Mouse (Mus musculus): Measurements from ENCODE around the gene Unc79. TPM values are rescaled to one million over a fixed set of nuclear protein-coding genes. Genes with fewer than 3 reads are reported as not detected.

Unc79 gene
- polyA plus RNA-seq, 1 experiment from 2014 or later, result 0.16 TPM

- no peaks in the 10 kb centered on the region for H3K36me3 ChIP-seq (ENCODE audit: control insufficient read depth, insufficient read depth, low read length)
- H3K9ac ChIP-seq (ENCODE audit: low read depth, low read length), result no peak overlapping the region
- H3K4me3 ChIP-seq (ENCODE audit: low read length), result no peak overlapping the region
- H3K4me1 ChIP-seq (ENCODE audit: control insufficient read depth, insufficient read depth, low read length), result no peaks in the 10 kb centered on the region
- H3K27ac ChIP-seq (ENCODE audit: low read depth, low read length), result no peak overlapping the region
- 68% methylated on average over 6 of the region's 6 CpGs for WGBS
- no peak for ATAC-seq (ENCODE audit: low FRiP score, low TSS enrichment)
- H3K27me3 ChIP-seq (ENCODE audit: control insufficient read depth, insufficient read depth, low read length), result no peaks in the 10 kb centered on the region
- H3K4me2 ChIP-seq (replicated peaks; ENCODE audit: low read depth, low read length), result no peak overlapping the region
- H3K9me3 ChIP-seq (ENCODE audit: control insufficient read depth, low read length), result no peaks in the 10 kb centered on the region
Observed at GRCm38 (mm10) chr12:103091831-103092230, 143.2 kb downstream of the Unc79 start.

GRCm38 (mm10) chr12:103095160-103095559, 146.5 kb downstream of the Unc79 start:
- Histone ChIP-seq H3K27me3 (ENCODE audit: control insufficient read depth, insufficient read depth, low read length) (no peaks in the 10 kb centered on the region), H3K36me3 (ENCODE audit: control insufficient read depth, insufficient read depth, low read length) (no peaks in the 10 kb centered on the region), H3K4me2 (replicated peaks; ENCODE audit: low read depth, low read length) (no peak overlapping the region), H3K9me3 (ENCODE audit: control insufficient read depth, low read length) (no peaks in the 10 kb centered on the region), H3K27ac (ENCODE audit: low read depth, low read length) (no peak overlapping the region), H3K4me1 (ENCODE audit: control insufficient read depth, insufficient read depth, low read length) (no peaks in the 10 kb centered on the region), H3K9ac (ENCODE audit: low read depth, low read length) (no peak overlapping the region), H3K4me3 (ENCODE audit: low read length) (no peak overlapping the region)
- no peak for ATAC-seq (ENCODE audit: low FRiP score, low TSS enrichment)
- WGBS, result 76% methylated on average over 5 of the region's 5 CpGs

- Histone ChIP-seq H3K27me3 (ENCODE audit: control insufficient read depth, insufficient read depth, low read length) (no peaks in the 10 kb centered on the region), H3K9me3 (ENCODE audit: control insufficient read depth, low read length) (no peaks in the 10 kb centered on the region), H3K4me1 (ENCODE audit: control insufficient read depth, insufficient read depth, low read length) (peaks cover 3% of the 10 kb centered on the region; the same call in 1 of the 2 replicates), H3K4me2 (replicated peaks; ENCODE audit: low read depth, low read length) (no peak overlapping the region), H3K27ac (ENCODE audit: low read depth, low read length) (no peak overlapping the region), H3K4me3 (ENCODE audit: low read length) (no peak overlapping the region), H3K9ac (ENCODE audit: low read depth, low read length) (no peak overlapping the region), H3K36me3 (ENCODE audit: control insufficient read depth, insufficient read depth, low read length) (no peaks in the 10 kb centered on the region)
- WGBS, result 69% methylated on average over 1 of the region's 1 CpGs
- ATAC-seq (ENCODE audit: low FRiP score, low TSS enrichment), result no peak
Observed at GRCm38 (mm10) chr12:103099185-103099584, 150.5 kb downstream of the Unc79 start.

- 72% methylated on average over 5 of the region's 5 CpGs for WGBS
- H3K4me1 ChIP-seq (ENCODE audit: control insufficient read depth, insufficient read depth, low read length), result peaks cover 3% of the 10 kb centered on the region; the same call in 1 of the 2 replicates
- no peak overlapping the region for H3K4me3 ChIP-seq (ENCODE audit: low read length)
- ATAC-seq (ENCODE audit: low FRiP score, low TSS enrichment), result no peak
- H3K27ac ChIP-seq (ENCODE audit: low read depth, low read length), result no peak overlapping the region
- H3K36me3 ChIP-seq (ENCODE audit: control insufficient read depth, insufficient read depth, low read length), result no peaks in the 10 kb centered on the region
- no peaks in the 10 kb centered on the region for H3K27me3 ChIP-seq (ENCODE audit: control insufficient read depth, insufficient read depth, low read length)
- no peaks in the 10 kb centered on the region for H3K9me3 ChIP-seq (ENCODE audit: control insufficient read depth, low read length)
- H3K4me2 ChIP-seq (replicated peaks; ENCODE audit: low read depth, low read length), result no peak overlapping the region
- H3K9ac ChIP-seq (ENCODE audit: low read depth, low read length), result no peak overlapping the region
Observed at GRCm38 (mm10) chr12:103100088-103100487, 151.4 kb downstream of the Unc79 start.

GRCm38 (mm10) chr12:103103041-103103440, 154.4 kb downstream of the Unc79 start:
- Histone ChIP-seq H3K27ac (ENCODE audit: low read depth, low read length) (no peak overlapping the region), H3K4me2 (replicated peaks; ENCODE audit: low read depth, low read length) (no peak overlapping the region), H3K36me3 (ENCODE audit: control insufficient read depth, insufficient read depth, low read length) (no peaks in the 10 kb centered on the region), H3K4me3 (ENCODE audit: low read length) (no peak overlapping the region), H3K9ac (ENCODE audit: low read depth, low read length) (no peak overlapping the region), H3K4me1 (ENCODE audit: control insufficient read depth, insufficient read depth, low read length) (peaks cover 3% of the 10 kb centered on the region; the same call in 1 of the 2 replicates), H3K27me3 (ENCODE audit: control insufficient read depth, insufficient read depth, low read length) (no peaks in the 10 kb centered on the region), H3K9me3 (ENCODE audit: control insufficient read depth, low read length) (no peaks in the 10 kb centered on the region)
- ATAC-seq (ENCODE audit: low FRiP score, low TSS enrichment), result no peak
- WGBS, result 54% methylated on average over 2 of the region's 2 CpGs

GRCm38 (mm10) chr12:103103601-103104000, 154.9 kb downstream of the Unc79 start:
- Histone ChIP-seq H3K4me3 (ENCODE audit: low read length) (no peak overlapping the region), H3K4me1 (ENCODE audit: control insufficient read depth, insufficient read depth, low read length) (peaks cover 3% of the 10 kb centered on the region; the same call in 1 of the 2 replicates)
- WGBS, result 22% methylated on average over 5 of the region's 5 CpGs

GRCm38 (mm10) chr12:103109301-103109700, 160.6 kb downstream of the Unc79 start:
- 91% methylated on average over 7 of the region's 7 CpGs for WGBS
- H3K4me3 ChIP-seq (ENCODE audit: low read length), result no peak overlapping the region
- ATAC-seq (ENCODE audit: low FRiP score, low TSS enrichment), result no peak
- H3K9me3 ChIP-seq (ENCODE audit: control insufficient read depth, low read length), result no peaks in the 10 kb centered on the region
- no peak overlapping the region for H3K4me2 ChIP-seq (replicated peaks; ENCODE audit: low read depth, low read length)
- no peaks in the 10 kb centered on the region for H3K36me3 ChIP-seq (ENCODE audit: control insufficient read depth, insufficient read depth, low read length)
- no peak overlapping the region for H3K27ac ChIP-seq (ENCODE audit: low read depth, low read length)
- H3K9ac ChIP-seq (ENCODE audit: low read depth, low read length), result no peak overlapping the region
- no peaks in the 10 kb centered on the region for H3K4me1 ChIP-seq (ENCODE audit: control insufficient read depth, insufficient read depth, low read length)
- no peaks in the 10 kb centered on the region for H3K27me3 ChIP-seq (ENCODE audit: control insufficient read depth, insufficient read depth, low read length)

More at GRCm38 (mm10) chr12:103103601-103104000, 154.9 kb downstream of the Unc79 start:
- H3K27me3 ChIP-seq (ENCODE audit: control insufficient read depth, insufficient read depth, low read length), result no peaks in the 10 kb centered on the region
- H3K36me3 ChIP-seq (ENCODE audit: control insufficient read depth, insufficient read depth, low read length), result no peaks in the 10 kb centered on the region
- H3K9ac ChIP-seq (ENCODE audit: low read depth, low read length), result no peak overlapping the region
- peak overlapping the region; percentile 12; the same call in 1 of the 2 replicates for H3K4me2 ChIP-seq (replicated peaks; ENCODE audit: low read depth, low read length)
- no peaks in the 10 kb centered on the region for H3K9me3 ChIP-seq (ENCODE audit: control insufficient read depth, low read length)
- H3K27ac ChIP-seq (ENCODE audit: low read depth, low read length), result no peak overlapping the region
- no peak for ATAC-seq (ENCODE audit: low FRiP score, low TSS enrichment)

GRCm38 (mm10) chr12:103116639-103117038, 168.0 kb downstream of the Unc79 start:
- Histone ChIP-seq H3K4me2 (replicated peaks; ENCODE audit: low read depth, low read length) (no peak overlapping the region), H3K4me1 (ENCODE audit: control insufficient read depth, insufficient read depth, low read length) (no peaks in the 10 kb centered on the region), H3K9me3 (ENCODE audit: control insufficient read depth, low read length) (no peaks in the 10 kb centered on the region), H3K9ac (ENCODE audit: low read depth, low read length) (no peak overlapping the region), H3K27me3 (ENCODE audit: control insufficient read depth, insufficient read depth, low read length) (no peaks in the 10 kb centered on the region), H3K36me3 (ENCODE audit: control insufficient read depth, insufficient read depth, low read length) (no peaks in the 10 kb centered on the region), H3K4me3 (ENCODE audit: low read length) (no peak overlapping the region), H3K27ac (ENCODE audit: low read depth, low read length) (no peak overlapping the region)
- ATAC-seq (ENCODE audit: low FRiP score, low TSS enrichment), result no peak
- WGBS, result 81% methylated on average over 8 of the region's 8 CpGs

GRCm38 (mm10) chr12:103117517-103118193, 169.0 kb downstream of the Unc79 start:
- H3K36me3 ChIP-seq (ENCODE audit: control insufficient read depth, insufficient read depth, low read length), result no peaks in the 10 kb centered on the region
- H3K4me1 ChIP-seq (ENCODE audit: control insufficient read depth, insufficient read depth, low read length), result no peaks in the 10 kb centered on the region
- 66% methylated on average over 10 of the region's 10 CpGs for WGBS
- no peak overlapping the region for H3K27ac ChIP-seq (ENCODE audit: low read depth, low read length)
- no peaks in the 10 kb centered on the region for H3K27me3 ChIP-seq (ENCODE audit: control insufficient read depth, insufficient read depth, low read length)
- no peak overlapping the region for H3K9ac ChIP-seq (ENCODE audit: low read depth, low read length)
- no peak overlapping the region for H3K4me2 ChIP-seq (replicated peaks; ENCODE audit: low read depth, low read length)
- H3K9me3 ChIP-seq (ENCODE audit: control insufficient read depth, low read length), result no peaks in the 10 kb centered on the region
- H3K4me3 ChIP-seq (ENCODE audit: low read length), result no peak overlapping the region
- ATAC-seq (ENCODE audit: low FRiP score, low TSS enrichment), result no peak

Measured in kidney, embryonic 14.5 days (tissue).